Mouse (Mus musculus) left cerebral cortex, adult 8-10 months (tissue): ENCODE measurements around the gene Ap2s1. TPM values are rescaled to one million over a fixed set of nuclear protein-coding genes. Genes with fewer than 3 reads are reported as not detected.

Source experiments
- DNase-seq, 2 experiments: peaks; one replicate each; pipeline ENCODE4 v3.0.0; 2022; ENCODE audit warnings: low spot score in 2 of 2
- total RNA-seq, 4 experiments: library from RNA; stranded (reverse); gene quantifications; 2 replicates each; pipeline ENCODE4 v1.2.4; 2022

The Ap2s1 gene
- total RNA-seq, 4 experiments from 2014 or later = 244 to 255 (median 248) TPM

GRCm38 (mm10) chr7:16752016-16752415 is 13.8 kb downstream of the Ap2s1 start:
- peak in 1 of 2 experiments; percentile 43 for DNase-seq

GRCm38 (mm10) chr7:16755362-16756017 is 17.3 kb downstream of the Ap2s1 start:
- DNase-seq = no peak

GRCm38 (mm10) chr7:16758872-16759574 is 20.8 kb downstream of the Ap2s1 start:
- DNase-seq = no peak

- no peak for DNase-seq
These were observed 22.1 kb downstream of the Ap2s1 start for GRCm38 (mm10) chr7:16760292-16760691.

- no peak for DNase-seq
These were observed 22.8 kb downstream of the Ap2s1 start for GRCm38 (mm10) chr7:16761005-16761481.

- no peak for DNase-seq
These were observed 23.4 kb downstream of the Ap2s1 start for GRCm38 (mm10) chr7:16761630-16762029.

GRCm38 (mm10) chr7:16763463-16764218 is 25.4 kb downstream of the Ap2s1 start:
- no peak for DNase-seq

- no peak for DNase-seq
These were observed 28.2 kb downstream of the Ap2s1 start for GRCm38 (mm10) chr7:16766443-16766842.

- DNase-seq = no peak
These were observed 37.7 kb downstream of the Ap2s1 start for GRCm38 (mm10) chr7:16775888-16776287.

- DNase-seq = no peak
These were observed 41.9 kb downstream of the Ap2s1 start for GRCm38 (mm10) chr7:16780076-16780475.

- peak; percentile 43 to 71 for DNase-seq
These were observed 42.8 kb downstream of the Ap2s1 start, which contains the start of gene Slc1a5 for GRCm38 (mm10) chr7:16780825-16781554. Gene Slc1a5, plus strand, starts transcription at chr7:16781340.

GRCm38 (mm10) chr7:16781555-16781815 is 43.3 kb downstream of the Ap2s1 start:
- DNase-seq = no peak

- DNase-seq = no peak
These were observed 43.8 kb downstream of the Ap2s1 start for GRCm38 (mm10) chr7:16781816-16782554.

GRCm38 (mm10) chr7:16782555-16783125 is 44.4 kb downstream of the Ap2s1 start:
- no peak for DNase-seq

GRCm38 (mm10) chr7:16783224-16783688 is 45.0 kb downstream of the Ap2s1 start:
- DNase-seq = no peak

- no peak for DNase-seq
These were observed 45.7 kb downstream of the Ap2s1 start for GRCm38 (mm10) chr7:16783758-16784415.

GRCm38 (mm10) chr7:16784498-16784976 is 46.3 kb downstream of the Ap2s1 start:
- DNase-seq = no peak

- no peak for DNase-seq
These were observed 47.4 kb downstream of the Ap2s1 start for GRCm38 (mm10) chr7:16785541-16786083.

GRCm38 (mm10) chr7:16792316-16792715 is 54.1 kb downstream of the Ap2s1 start:
- DNase-seq = no peak
